In genomic region chr3:96051839-96052238, GRCm38 (mm10) we compare ENCODE assay signal across 9 mouse cellular contexts. TPM values are rescaled to one million over a fixed set of nuclear protein-coding genes. Genes with fewer than 3 reads are reported as not detected.
A peak's percentile ranks its signal among the peaks of the same experiment; 100 is the strongest.
DNase-seq lines count a peak whose midpoint lies in the region; ATAC-seq and TF ChIP-seq lines count a peak whose summit lies in the region.
"Had no signal": no experiment of that assay in that cellular context is flagged by ENCODE, and none has a peak within 500 bp of the region (broad histone marks: within the 10 kb centered on the region; RNA-seq: fewer than 3 reads in every experiment).

No protein-coding gene starts in this region.

- no peaks in the 10 kb centered on the region for H3K36me3 ChIP-seq in kidney, embryonic 16.5 days (ENCODE audit: insufficient read depth, low read length)
- 0 out of 2 replicates have a peak, but pooled peaks cover 2% of the 10 kb centered on the region for H3K36me3 ChIP-seq in lung, postnatal 0 days (ENCODE audit: insufficient read depth, low read length)

- 0 out of 2 replicates have a peak, but pooled peaks cover 4% of the 10 kb centered on the region for H3K4me1 ChIP-seq in kidney, embryonic 16.5 days (ENCODE audit: insufficient read depth, low read length)
- 0 out of 2 replicates have a peak, but pooled peaks cover 2% of the 10 kb centered on the region for H3K4me1 ChIP-seq in lung, postnatal 0 days (ENCODE audit: insufficient read depth, low read depth, low read length)

- H3K27ac ChIP-seq in kidney, embryonic 16.5 days (ENCODE audit: low read length): no peak overlapping the region
- H3K27ac ChIP-seq in lung, postnatal 0 days (ENCODE audit: low read length): no peak overlapping the region
- H3K27ac ChIP-seq: lung, embryonic 15.5 days had no signal

- peak; percentile 89 for TF ChIP-seq CTCF in lung, postnatal 0 days (IDR thresholded peaks at IDR 0.05)

- 42% methylated on average over 2 of the region's 2 CpGs for WGBS in kidney, embryonic 16.5 days
- 48% methylated on average over 2 of the region's 2 CpGs for WGBS in lung, postnatal 0 days

- H3K9me3 ChIP-seq in kidney, embryonic 16.5 days (ENCODE audit: low read length): no peaks in the 10 kb centered on the region
- H3K9me3 ChIP-seq in lung, postnatal 0 days (ENCODE audit: low read length): no peaks in the 10 kb centered on the region
- H3K9me3 ChIP-seq: lung, embryonic 15.5 days had no signal

- H3K9ac ChIP-seq in kidney, embryonic 16.5 days (replicated peaks; ENCODE audit: low read length): no peak overlapping the region
- H3K9ac ChIP-seq in lung, postnatal 0 days (replicated peaks; ENCODE audit: low read depth): no peak overlapping the region
- H3K9ac ChIP-seq: lung, embryonic 15.5 days had no signal

- DNase-seq in kidney, adult 18-20 months: peak; percentile 18
- DNase-seq in embryo, embryonic 9.5 days (ENCODE audit: extremely low spot score): peak; percentile 26
- peak; percentile 90 for DNase-seq in lung, postnatal 0 days (ENCODE audit: low spot score)
- DNase-seq in adrenal gland, adult 18-20 months (ENCODE audit: low spot score in 2 of 2): no peak
- DNase-seq in layer of hippocampus, adult 11-12 months (ENCODE audit: low spot score): no peak

- H3K4me2 ChIP-seq in kidney, embryonic 16.5 days (replicated peaks; ENCODE audit: low read depth, low read length): no peak overlapping the region
- no peak overlapping the region for H3K4me2 ChIP-seq in lung, postnatal 0 days (replicated peaks; ENCODE audit: low read depth, low read length)
- H3K4me2 ChIP-seq: lung, embryonic 15.5 days had no signal

- no peaks in the 10 kb centered on the region for H3K27me3 ChIP-seq in kidney, embryonic 16.5 days (ENCODE audit: insufficient read depth, low read length)
- H3K27me3 ChIP-seq in lung, postnatal 0 days (replicated peaks; ENCODE audit: insufficient read depth, low read length): no peaks in the 10 kb centered on the region
- H3K27me3 ChIP-seq: lung, embryonic 15.5 days had no signal

- 0 out of 2 replicates have a peak, but pooled peaks have one; percentile 40 for TF ChIP-seq EP300 in lung, postnatal 0 days (IDR thresholded peaks at IDR 0.05)

- ATAC-seq in kidney, embryonic 16.5 days (ENCODE audit: low FRiP score, low TSS enrichment): no peak
- ATAC-seq in CD4-positive, CD25-positive, alpha-beta regulatory T cell, adult 4 months: peak; percentile 79
- ATAC-seq in activated CD4-positive, CD25-positive, alpha-beta regulatory T cell, adult 4 months: peak; percentile 61
- ATAC-seq in lung, postnatal 0 days: no peak

- H3K4me3 ChIP-seq in kidney, embryonic 16.5 days (ENCODE audit: low read length): no peak overlapping the region
- no peak overlapping the region for H3K4me3 ChIP-seq in lung, postnatal 0 days (ENCODE audit: low read depth, low read length)
- H3K4me3 ChIP-seq: lung, embryonic 15.5 days had no signal

RNA-seq across cellular contexts. Expression of gene Vps45, which starts 6.4 kb away (rescaled TPM):
- 34.9 and 37.0 TPM in 2 replicates for polyA plus RNA-seq in kidney, embryonic 16.5 days (2015; fragmentation: Nextera tagmentation; extraction: Ambion mirVana)
- polyA plus RNA-seq in CD4-positive, CD25-positive, alpha-beta regulatory T cell, adult 4 months (2017; shearing (Covaris generic)): 10 to 100 TPM; 22.2 to 24.3 TPM
- polyA plus RNA-seq in activated CD4-positive, CD25-positive, alpha-beta regulatory T cell, adult 4 months (2017; shearing (Covaris generic)): 10 to 100 TPM; 18.8 to 22.7 TPM
- 32.3 and 32.8 TPM in 2 replicates for polyA plus RNA-seq in lung, postnatal 0 days (2015; fragmentation: Nextera tagmentation; extraction: Ambion mirVana)
- 10 to 100 TPM; 26.4 to 31.4 TPM for total RNA-seq in adrenal gland, adult 18-20 months (2021)

RNA-seq across cellular contexts. Expression of gene Otud7b, which starts 52.5 kb away (rescaled TPM):
- 14.9 and 18.1 TPM in 2 replicates for polyA plus RNA-seq in kidney, embryonic 16.5 days (2015; fragmentation: Nextera tagmentation; extraction: Ambion mirVana)
- 10 to 100 TPM in 1 of 2 experiments, 1 to 10 TPM in 1; 9.1 to 13.3 TPM for polyA plus RNA-seq in CD4-positive, CD25-positive, alpha-beta regulatory T cell, adult 4 months (2017; shearing (Covaris generic))
- polyA plus RNA-seq in activated CD4-positive, CD25-positive, alpha-beta regulatory T cell, adult 4 months (2017; shearing (Covaris generic)): 10 to 100 TPM in 1 of 2 experiments, 1 to 10 TPM in 1; 8.0 to 12.0 TPM
- polyA plus RNA-seq in lung, postnatal 0 days (2015; fragmentation: Nextera tagmentation; extraction: Ambion mirVana): 30.2 and 30.6 TPM in 2 replicates
- 10 to 100 TPM; 32.1 to 35.0 TPM for total RNA-seq in adrenal gland, adult 18-20 months (2021)

RNA-seq across cellular contexts. Expression of gene Plekho1, which starts 56.0 kb away (rescaled TPM):
- 29.0 and 32.8 TPM in 2 replicates for polyA plus RNA-seq in kidney, embryonic 16.5 days (2015; fragmentation: Nextera tagmentation; extraction: Ambion mirVana)
- polyA plus RNA-seq in CD4-positive, CD25-positive, alpha-beta regulatory T cell, adult 4 months (2017; shearing (Covaris generic)): 10 to 100 TPM in 1 of 2 experiments, 1 to 10 TPM in 1; 9.8 to 10.1 TPM
- polyA plus RNA-seq in activated CD4-positive, CD25-positive, alpha-beta regulatory T cell, adult 4 months (2017; shearing (Covaris generic)): 10 to 100 TPM in 1 of 2 experiments, 1 to 10 TPM in 1; 7.5 to 12.8 TPM
- polyA plus RNA-seq in lung, postnatal 0 days (2015; fragmentation: Nextera tagmentation; extraction: Ambion mirVana): 53.5 and 55.4 TPM in 2 replicates
- total RNA-seq in adrenal gland, adult 18-20 months (2021): 10 to 100 TPM; 20.9 to 32.2 TPM

Comparison
In these comparisons a context has a peak if more than half of its experiments do, and no peak if none do; other contexts are left out.
1. DNase-seq: peak in kidney, adult 18-20 months (single experiment), embryo, embryonic 9.5 days (single experiment) and lung, postnatal 0 days (single experiment); none in adrenal gland, adult 18-20 months (0 of 2) and layer of hippocampus, adult 11-12 months (single experiment).
2. ATAC-seq: peak in CD4-positive, CD25-positive, alpha-beta regulatory T cell, adult 4 months (single experiment) and activated CD4-positive, CD25-positive, alpha-beta regulatory T cell, adult 4 months (single experiment); none in kidney, embryonic 16.5 days (single experiment) and lung, postnatal 0 days (single experiment).